Mouse (Mus musculus) natural killer cell, adult 2 months (primary cell): ENCODE results near the gene Slc12a3.

ENCODE experiments used
- DNase-seq, 2 experiments: peaks; one replicate each; pipeline ENCODE4 v3.0.0; 2022; ENCODE audit warnings: low spot score in 2 of 2

The Slc12a3 gene

GRCm38 (mm10) chr8:94376176-94376575 is 47.2 kb downstream of the Slc12a3 start:
- DNase-seq: no peak

- peak in 1 of 2 experiments; percentile 46 for DNase-seq
These were observed 47.6 kb downstream of the Slc12a3 start for GRCm38 (mm10) chr8:94376580-94376979.

- peak in 1 of 2 experiments; percentile 60 for DNase-seq
These were observed 48.0 kb downstream of the Slc12a3 start for GRCm38 (mm10) chr8:94377031-94377430.

GRCm38 (mm10) chr8:94377714-94378205 is 48.8 kb downstream of the Slc12a3 start:
- no peak for DNase-seq

- DNase-seq: peak in 1 of 2 experiments; percentile 68
These were observed 49.9 kb downstream of the Slc12a3 start for GRCm38 (mm10) chr8:94378763-94379415.

- DNase-seq: no peak
These were observed 50.7 kb downstream of the Slc12a3 start for GRCm38 (mm10) chr8:94379686-94380085.

- no peak for DNase-seq
These were observed 55.2 kb downstream of the Slc12a3 start for GRCm38 (mm10) chr8:94384166-94384565.

- DNase-seq: no peak
These were observed 56.7 kb downstream of the Slc12a3 start for GRCm38 (mm10) chr8:94385506-94386213.

- peak; percentile 97 for DNase-seq
These were observed 57.4 kb downstream of the Slc12a3 start, which contains the start of gene Herpud1 for GRCm38 (mm10) chr8:94386214-94387026. TSS of gene Herpud1 (plus strand) at chr8:94386438.

GRCm38 (mm10) chr8:94387027-94387684 is 58.2 kb downstream of the Slc12a3 start:
- peak; percentile 84 to 91 for DNase-seq

GRCm38 (mm10) chr8:94387785-94388184 is 58.8 kb downstream of the Slc12a3 start:
- DNase-seq: no peak

- DNase-seq: no peak
These were observed 60.5 kb downstream of the Slc12a3 start for GRCm38 (mm10) chr8:94389531-94389930.

- no peak for DNase-seq
These were observed 61.4 kb downstream of the Slc12a3 start for GRCm38 (mm10) chr8:94390429-94390828.

- no peak for DNase-seq
These were observed 61.9 kb downstream of the Slc12a3 start for GRCm38 (mm10) chr8:94390910-94391309.

GRCm38 (mm10) chr8:94392147-94392546 is 63.1 kb downstream of the Slc12a3 start:
- peak; percentile 29 to 62 for DNase-seq

- DNase-seq: no peak
These were observed 63.6 kb downstream of the Slc12a3 start for GRCm38 (mm10) chr8:94392648-94393047.

GRCm38 (mm10) chr8:94395851-94396540 is 67.0 kb downstream of the Slc12a3 start:
- no peak for DNase-seq

GRCm38 (mm10) chr8:94396964-94397657 is 68.1 kb downstream of the Slc12a3 start:
- peak; percentile 41 to 48 for DNase-seq

GRCm38 (mm10) chr8:94398587-94398986 is 69.6 kb downstream of the Slc12a3 start:
- DNase-seq: peak in 1 of 2 experiments; percentile 40

- DNase-seq: no peak
These were observed 70.5 kb downstream of the Slc12a3 start for GRCm38 (mm10) chr8:94399361-94399953.
